Mouse (Mus musculus) mouse trophoblast stem cell (cell line): Measurements from ENCODE around the gene Strc.
"Not testable (repeated sequence)": the region's sequence is repeated elsewhere in the genome, so short reads cannot be mapped to it uniquely, and the experiment has no call there.

Experiments
- in situ Hi-C, 2 experiments: fragments of 300-500 bp; cut with MseI, MboI; formaldehyde crosslinking; loops; 2 replicates in 1 of 2; 3 replicates in 1 of 2; pipeline ENCODE4 v1.15.1; 2025

Strc gene

GRCm38 (mm10) chr2:121386961-121387575 is at the start of gene Strc:
Strc (minus strand) TSS chr2:121387168.
- in situ Hi-C loops = not testable (repeated sequence)

GRCm38 (mm10) chr2:121434854-121435253 is 47.9 kb upstream of the Strc start:
- in situ Hi-C loops = no loop called here

DNA sequence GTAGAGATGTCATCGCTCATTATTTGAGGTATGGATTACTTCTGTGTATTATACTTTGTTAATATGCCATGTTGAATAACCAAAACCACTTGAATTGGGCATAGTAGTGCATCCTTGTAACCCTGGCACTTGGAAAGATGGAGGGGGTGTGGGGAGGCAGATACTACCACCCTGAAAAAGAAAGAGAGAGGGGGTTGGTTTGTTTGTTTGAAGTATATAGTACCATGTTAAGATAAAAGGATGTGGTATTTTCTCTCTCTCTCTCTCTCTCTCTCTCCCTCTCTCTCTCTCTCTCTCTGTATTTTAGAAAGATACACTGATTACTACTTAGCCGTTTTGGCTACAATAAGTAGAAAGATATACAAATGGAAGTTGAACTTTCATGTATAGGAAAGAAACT is 38.9 kb upstream of the Strc start:
- in situ Hi-C loops = no loop called here

DNA sequence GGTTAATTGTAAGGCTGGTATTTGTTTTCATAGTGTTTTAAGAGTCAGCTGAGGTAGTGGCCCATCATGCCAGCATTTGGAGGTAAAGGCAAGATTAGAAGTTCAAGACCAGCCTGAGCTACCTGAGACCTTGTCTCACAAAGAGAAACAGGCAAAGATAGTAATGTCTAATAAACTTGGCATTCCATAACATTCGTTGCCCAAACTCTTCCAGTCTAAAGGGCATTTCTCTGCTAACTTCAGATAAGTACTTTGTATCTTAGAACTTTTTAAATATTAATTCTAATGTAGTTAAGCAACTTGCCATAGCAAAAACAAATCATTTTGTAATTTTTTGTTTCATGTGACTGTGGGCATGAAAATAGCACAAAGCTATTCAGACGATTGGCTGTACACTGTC is 36.2 kb upstream of the Strc start:
- in situ Hi-C loops = no loop called here

DNA sequence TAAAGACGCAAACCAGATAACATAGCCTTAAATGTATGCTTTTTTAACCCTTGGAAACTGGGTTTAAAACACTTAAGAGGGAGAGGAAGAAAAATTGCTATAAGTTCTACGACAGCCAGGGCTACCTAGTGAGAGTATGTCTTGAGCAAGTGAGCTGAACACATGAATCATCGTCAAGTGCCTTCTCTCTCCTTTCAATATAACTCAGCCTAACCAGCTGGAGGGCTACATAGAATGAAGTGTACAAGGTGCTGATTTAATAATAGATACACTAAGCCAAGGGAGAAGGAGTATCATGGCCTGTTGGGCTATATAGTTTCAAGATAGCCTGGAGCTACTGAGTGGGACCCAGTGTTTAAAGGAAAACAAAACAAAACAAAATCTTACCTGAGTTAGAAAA is 31.5 kb upstream of the Strc start:
- in situ Hi-C loops = no loop called here

DNA sequence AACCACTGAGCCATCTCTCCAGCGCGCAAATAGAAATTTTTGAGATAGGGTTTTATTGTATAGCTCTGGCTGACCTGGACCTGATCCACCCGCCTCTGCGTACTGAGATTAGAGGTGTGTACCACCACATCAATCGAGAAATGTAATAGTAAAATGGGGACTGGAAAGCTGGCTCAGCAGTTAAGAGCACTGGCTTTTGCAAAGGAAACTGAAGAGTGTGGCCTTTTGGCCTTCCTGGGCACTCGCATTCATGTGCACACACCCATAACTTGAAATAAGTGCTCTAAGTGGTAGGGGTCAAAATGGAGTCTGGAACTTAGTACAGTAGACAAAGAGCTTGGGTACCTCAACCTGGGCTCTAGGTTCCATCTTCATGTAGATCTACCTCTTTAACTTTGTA is 29.4 kb upstream of the Strc start:
- in situ Hi-C loops = no loop called here

DNA sequence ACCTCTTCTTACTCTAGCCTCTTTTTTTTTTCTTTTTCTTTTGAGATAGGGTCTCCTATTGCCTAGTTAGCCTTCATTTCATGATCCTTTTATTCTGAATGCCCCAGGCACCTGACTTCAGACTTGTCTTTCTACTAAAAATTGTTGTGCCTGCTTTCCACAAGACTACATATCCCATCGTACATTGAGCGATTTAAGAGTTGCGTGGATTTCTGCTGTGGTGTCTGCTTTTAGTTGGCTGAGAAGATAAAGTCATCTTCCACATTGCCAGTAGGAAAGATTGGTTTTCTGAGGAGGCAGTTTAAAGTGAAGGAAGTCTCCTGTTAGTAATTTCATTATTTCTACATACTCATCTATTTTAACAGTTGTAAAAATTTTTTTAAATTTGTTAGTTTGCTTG is 28.6 kb upstream of the Strc start:
- in situ Hi-C loops = no loop called here

GRCm38 (mm10) chr2:121415103-121415502 is 28.1 kb upstream of the Strc start:
- in situ Hi-C loops = no loop called here

GRCm38 (mm10) chr2:121414139-121414685 is 27.2 kb upstream of the Strc start:
- in situ Hi-C loops = no loop called here

- in situ Hi-C loops = no loop called here
Measured at GRCm38 (mm10) chr2:121413387-121414042, 26.5 kb upstream of the Strc start, which contains the start of the genes Pdia3 and Catsper2. Pdia3 (plus strand) TSS chr2:121413775. Catsper2 (minus strand) TSS chr2:121413792.

DNA sequence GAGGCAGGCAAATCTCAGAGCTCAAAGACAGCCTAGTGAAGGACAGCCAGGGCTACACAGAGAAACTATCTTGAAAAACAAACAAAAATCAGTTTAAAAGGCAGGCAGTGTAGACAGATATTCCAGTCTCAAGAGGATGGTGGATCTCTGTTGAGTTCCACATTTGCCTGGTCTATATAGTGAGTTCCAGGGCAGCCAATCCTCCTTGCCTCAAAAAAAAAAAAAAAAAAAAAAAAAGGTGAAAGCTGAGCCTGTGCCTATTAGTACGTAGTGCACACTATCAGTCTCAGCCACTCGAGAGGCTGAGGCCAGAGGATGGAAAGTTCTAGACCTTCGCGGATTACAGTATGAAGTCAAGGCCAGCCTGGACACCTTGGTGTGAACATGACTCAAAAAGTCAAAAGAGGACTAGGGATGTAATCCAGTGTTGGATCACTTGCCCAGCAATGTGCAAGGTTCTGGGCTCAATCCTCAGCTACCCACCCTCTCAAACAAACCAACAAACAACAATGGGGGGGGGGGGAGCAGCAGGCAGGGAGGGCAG is 25.9 kb upstream of the Strc start:
- in situ Hi-C loops = no loop called here

GRCm38 (mm10) chr2:121408160-121408559 is 21.2 kb upstream of the Strc start:
- in situ Hi-C loops = no loop called here

GRCm38 (mm10) chr2:121403296-121403695 is 16.3 kb upstream of the Strc start:
- in situ Hi-C loops = no loop called here

DNA sequence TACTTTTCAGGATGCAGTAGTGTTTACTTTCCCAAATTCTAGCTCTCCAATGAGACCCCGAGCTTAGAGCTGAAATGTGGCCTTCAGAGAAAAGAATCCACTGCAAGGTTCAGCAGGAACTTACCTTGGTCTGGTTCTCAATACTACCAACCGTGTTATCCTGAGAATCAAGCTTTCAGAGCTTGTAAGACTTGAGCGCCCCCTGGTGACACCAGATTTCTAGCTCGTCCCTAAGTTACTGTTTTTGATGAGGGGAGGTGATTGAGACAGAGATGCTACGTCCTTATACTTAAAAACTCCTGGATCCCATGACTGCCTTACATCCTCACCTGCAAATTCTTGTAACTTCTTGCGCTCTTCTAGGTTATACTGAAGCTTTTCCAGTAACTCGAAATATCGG is 9.7 kb upstream of the Strc start:
- in situ Hi-C loops = no loop called here

GRCm38 (mm10) chr2:121374766-121375165 is 12.2 kb downstream of the Strc start:
- in situ Hi-C loops = no loop called here

DNA sequence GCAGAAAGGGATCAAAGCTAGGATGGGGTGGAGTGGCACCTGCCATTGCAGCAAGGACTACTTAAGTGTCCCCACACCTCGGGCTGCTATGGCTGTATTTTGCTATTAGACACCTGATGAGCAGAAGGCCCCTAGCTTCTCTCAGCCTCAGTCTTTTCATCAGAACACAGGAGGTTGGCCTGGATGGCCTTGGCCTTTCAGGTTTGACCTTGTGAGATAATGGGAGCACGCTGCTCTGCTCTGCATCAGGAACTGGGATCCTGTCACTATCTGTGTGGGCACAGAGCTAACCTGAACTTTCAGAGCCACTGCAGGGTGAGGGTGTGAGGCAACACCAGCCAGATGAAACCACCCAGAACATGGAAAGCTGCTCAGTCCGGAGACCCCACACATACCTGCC is 14.7 kb downstream of the Strc start:
- in situ Hi-C loops = no loop called here

DNA sequence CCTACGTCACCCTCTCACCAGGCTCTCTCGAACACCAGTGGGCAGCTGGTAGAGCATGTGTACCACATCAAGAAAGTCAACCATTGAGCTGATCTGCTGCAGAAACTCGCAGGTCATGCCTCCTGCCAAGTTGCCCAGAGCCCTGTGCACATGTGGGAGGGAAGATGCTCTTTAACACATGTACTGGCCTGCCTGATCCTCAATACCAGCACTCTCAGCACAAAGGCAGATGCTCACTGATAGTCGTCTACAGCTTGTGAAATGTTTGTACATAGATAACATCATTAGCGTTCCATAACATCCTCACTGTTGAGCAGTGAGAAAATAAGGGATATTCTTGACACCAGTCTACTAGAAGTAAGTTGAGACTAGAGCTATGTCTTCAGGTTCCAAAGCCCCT is 16.0 kb downstream of the Strc start:
- in situ Hi-C loops = no loop called here

GRCm38 (mm10) chr2:121368831-121369230 is 18.1 kb downstream of the Strc start:
- in situ Hi-C loops = no loop called here

GRCm38 (mm10) chr2:121363656-121364055 is 23.3 kb downstream of the Strc start:
- in situ Hi-C loops = no loop called here

- in situ Hi-C loops = no loop called here
Measured at GRCm38 (mm10) chr2:121359461-121359860, 27.5 kb downstream of the Strc start.

DNA sequence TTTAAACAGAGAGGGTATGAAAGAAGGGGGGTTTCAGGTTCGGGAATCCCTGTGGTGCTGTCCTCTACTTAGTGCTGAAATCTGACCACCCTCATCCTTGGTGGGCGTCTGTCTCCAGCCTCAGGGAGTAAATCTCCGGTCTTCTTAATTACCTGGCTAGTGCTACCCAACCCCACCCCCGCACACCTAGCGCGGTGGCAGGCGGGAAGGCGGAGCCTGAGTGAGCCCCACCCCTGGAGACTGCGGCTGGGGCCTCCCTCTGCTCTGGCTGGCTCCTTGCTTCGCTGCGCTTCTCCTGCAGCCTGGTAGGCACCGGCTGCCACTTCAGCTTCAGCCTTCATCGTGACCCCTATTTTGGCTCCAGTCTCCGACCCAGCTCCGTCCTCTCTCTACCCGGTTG is 28.6 kb downstream of the Strc start:
- in situ Hi-C loops = no loop called here

- in situ Hi-C loops = no loop called here
Measured at GRCm38 (mm10) chr2:121357961-121358360, 29.0 kb downstream of the Strc start.

DNA sequence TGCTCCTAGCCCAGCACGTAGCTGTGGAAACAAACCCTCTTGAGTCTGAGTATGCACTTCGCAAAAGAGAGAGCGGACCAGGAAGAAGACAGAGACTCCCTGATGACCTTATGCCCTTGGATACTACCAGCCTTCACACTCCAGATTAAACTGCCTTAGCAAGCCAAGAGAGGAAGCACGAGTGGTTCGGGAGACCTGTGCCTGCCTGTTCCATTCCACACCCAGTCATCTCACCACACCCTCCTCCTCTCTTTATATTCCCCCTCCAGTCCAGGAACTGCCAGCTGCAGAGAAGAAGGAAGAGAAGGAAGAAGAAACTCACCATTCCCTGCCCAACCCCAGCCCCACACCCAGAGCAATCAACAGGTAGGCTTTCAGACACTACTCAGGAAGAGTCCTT is 29.5 kb downstream of the Strc start, which contains the start of gene Ckmt1:
Gene Ckmt1 (plus strand): TSS at position 221 of the 400 bp plus-strand sequence.
- in situ Hi-C loops = no loop called here
